Mouse (Mus musculus) left cerebral cortex, adult 8-10 months (tissue): ENCODE data around the gene Fam78a. TPM values are rescaled to one million over a fixed set of nuclear protein-coding genes. Genes with fewer than 3 reads are reported as not detected.

Experiments
- DNase-seq, 2 experiments: peaks; one replicate each; pipeline ENCODE4 v3.0.0; 2022; ENCODE audit warnings: low spot score in 2 of 2
- total RNA-seq, 4 experiments: library from RNA; stranded (reverse); gene quantifications; 2 replicates each; pipeline ENCODE4 v1.2.4; 2022

The Fam78a gene
- total RNA-seq = 10 to 100 TPM in 1 of 4 experiments, 1 to 10 TPM in 3; 6.9 to 15.6 (median 8.9) TPM

GRCm38 (mm10) chr2:32084111-32084871, at the start of gene Fam78a:
Gene Fam78a, minus strand, starts transcription at chr2:32084857.
- DNase-seq = no peak

- peak; percentile 84 to 90 for DNase-seq
These were observed 49.4 kb upstream of the Fam78a start for GRCm38 (mm10) chr2:32134039-32134438.

DNA sequence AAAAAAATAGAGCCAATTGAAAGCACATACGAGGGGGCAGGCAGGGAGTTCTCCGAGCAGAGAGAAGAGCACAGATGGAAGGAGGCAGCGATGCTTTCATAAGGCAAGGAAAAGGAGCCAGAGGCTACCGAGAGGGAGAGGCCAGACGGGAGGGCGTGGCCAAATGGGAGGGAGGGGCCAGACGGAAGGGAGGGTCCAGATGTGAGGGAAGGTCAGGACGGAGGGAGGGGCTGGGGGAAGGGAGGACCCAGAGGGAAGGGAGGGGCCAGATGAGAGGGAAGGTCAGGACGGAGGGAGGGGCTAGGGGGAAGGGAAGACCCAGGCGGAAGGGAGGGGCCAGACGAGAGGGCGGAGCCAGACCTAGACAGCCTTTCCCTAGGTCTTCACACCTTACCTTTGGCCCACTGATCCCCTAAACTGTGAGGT, 47.9 kb upstream of the Fam78a start:
- no peak for DNase-seq

DNA sequence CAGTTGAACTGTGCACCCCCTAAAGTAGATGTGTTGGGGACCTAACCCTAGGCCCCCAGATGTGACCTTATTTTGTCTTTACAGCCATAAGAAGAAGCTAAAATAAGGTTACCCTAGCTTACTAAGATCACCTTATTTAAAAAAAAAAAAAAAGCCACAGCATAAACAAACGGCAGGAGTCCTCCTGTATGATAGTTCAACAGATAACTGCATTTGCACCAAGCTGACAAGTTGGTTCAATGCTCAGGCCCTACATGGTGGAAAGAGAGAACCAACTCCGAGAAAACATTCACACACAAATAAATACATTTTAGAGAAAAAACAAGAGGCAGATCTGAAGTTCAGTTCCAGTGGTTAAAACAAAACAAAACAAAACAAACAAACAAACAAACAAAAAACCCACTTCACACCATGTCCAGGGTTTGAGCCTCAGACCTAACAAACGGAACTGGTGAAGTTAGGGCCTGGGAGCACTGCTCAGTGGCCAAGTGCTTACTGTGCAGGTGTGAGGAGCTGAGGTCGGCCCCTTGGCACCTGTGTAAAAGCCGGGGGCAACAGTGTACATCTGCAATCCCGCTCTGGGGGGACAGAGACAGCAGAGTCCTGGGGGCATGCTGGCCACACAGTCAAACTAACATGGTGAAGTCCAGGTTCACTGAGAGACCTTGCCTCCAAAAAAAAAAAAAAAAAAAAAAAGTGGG, 47.4 kb upstream of the Fam78a start:
- DNase-seq = no peak

GRCm38 (mm10) chr2:32131205-32131834, 46.7 kb upstream of the Fam78a start:
- no peak for DNase-seq

DNA sequence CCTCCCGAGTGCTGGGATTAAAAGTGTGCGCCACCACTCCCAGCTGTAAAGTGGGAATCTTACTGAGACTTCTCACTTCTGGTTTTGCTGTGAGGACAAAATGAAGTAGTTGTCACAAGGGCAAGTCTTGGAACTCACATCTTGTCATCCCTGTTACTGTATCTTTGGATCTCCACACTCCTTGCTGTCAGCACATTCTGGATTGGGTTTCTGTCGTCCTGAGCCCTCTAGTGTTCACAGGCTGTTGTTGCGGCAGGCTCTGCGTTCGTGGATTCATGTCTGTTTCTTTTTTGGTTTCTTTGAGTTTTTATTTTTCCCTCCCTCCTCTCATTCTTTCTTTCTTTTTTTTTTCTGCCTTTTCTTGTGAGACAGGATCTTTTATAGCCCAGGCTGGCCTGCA, 45.8 kb upstream of the Fam78a start:
- DNase-seq = no peak

DNA sequence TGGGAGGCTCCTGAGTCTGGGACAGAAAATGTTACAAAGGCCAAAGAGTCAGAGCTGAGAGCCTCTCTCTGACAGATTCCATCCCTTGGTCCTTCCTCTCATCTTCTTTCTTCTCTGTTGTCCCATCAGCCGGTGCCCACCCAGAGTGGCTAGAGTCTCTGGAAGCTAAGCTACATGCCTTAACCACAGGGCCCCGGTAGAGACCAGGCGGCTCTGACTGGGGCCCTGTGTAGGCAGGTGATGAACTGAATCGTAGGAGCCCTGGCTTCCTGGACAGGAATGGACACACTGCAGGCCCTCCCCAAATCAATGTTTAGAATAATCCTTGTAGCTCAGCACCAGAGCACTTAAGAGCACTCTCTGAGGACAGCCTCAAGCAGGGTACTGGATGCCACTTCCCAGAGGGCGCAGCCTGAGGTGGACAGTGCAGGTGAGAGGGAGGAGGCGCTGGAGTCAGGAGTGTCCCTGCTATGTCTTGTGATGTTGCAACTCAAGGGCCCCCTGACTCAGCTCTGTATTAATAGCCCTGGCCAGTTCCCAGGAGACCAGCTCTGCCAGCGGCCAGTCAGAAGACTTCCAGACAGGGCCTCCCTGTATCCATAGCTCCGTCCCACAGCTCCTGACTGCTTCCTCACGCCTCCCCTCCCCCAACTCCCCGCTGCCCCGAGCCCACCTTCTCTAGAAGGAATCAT, 44.9 kb upstream of the Fam78a start:
- no peak for DNase-seq

DNA sequence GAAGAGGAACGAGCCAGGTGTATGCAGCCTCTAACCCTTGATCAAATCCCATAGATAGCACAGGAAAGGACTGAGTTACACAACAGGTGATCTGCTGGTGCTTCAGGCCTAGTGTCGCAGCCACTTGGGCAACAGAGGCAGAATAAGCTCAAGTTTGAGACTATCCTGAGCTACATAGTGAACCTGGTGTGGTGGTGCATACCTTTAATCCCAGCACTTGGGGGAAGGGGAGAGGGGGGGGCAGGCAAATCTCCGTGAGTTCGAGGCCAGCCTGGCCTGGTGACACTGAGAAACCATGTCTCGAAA, 43.8 kb upstream of the Fam78a start:
- no peak for DNase-seq

DNA sequence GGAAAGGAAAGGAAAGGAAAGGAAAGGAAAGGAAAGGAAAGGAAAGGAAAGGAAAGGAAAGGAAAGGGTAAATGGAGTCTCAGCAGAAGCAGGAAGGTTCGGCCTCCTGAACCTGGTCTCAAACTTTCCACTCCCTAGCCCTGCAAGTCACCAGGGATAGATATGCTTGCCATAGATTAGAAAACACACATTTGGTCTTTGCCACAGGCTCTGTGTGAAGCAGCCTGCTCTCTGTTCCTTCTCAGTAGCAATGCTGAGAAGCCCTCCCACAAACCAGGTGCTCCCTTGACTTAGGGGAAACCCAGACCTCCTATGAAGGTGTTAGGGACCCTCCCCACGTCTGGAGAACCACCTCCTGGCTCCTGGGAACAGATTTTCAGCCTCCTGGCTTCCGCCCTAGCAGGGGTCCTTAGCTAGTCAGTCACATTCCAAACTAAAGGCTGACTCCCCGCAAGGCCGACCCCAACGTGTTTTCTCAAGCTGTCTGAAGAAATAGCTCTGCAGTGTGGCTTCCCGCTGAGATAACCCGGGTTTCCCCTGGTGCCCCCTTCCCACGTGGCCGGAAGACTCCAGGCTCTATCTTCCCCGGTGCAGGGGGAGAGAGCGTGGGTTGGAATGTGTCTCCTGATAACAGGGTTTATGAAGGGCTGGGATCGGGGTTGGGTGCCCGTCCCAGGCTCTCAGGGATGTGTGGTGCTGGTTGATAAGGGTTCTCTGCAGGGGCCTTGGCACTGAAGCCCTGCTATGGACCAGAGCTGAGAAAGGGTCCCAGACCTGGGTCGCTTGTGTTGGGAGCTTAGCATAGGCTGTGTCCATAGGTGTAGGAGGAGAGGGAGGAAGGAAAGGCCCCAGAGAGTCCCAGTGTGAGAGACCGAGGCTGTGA, 43.2 kb upstream of the Fam78a start:
- DNase-seq = no peak

DNA sequence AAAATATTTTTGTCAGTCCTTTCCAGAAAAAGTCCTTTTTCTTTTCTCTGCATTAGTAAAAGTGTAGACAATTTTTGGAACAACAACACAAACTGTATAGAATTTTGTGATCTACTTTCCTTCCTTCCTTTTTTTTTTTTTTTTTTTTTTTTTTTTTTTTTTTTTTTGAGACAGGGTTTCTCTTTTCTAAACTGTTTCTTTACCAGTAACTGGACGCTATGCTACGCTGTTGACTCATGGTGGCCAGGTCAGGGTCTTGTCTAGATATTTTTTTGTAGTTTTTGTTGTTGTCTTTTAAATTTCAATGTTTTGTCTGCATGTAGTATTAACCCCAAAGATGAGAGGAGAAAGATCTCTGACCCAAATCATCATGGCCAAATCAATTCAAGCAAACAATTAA, 37.1 kb upstream of the Fam78a start:
- no peak for DNase-seq

GRCm38 (mm10) chr2:32121150-32121549, 36.5 kb upstream of the Fam78a start:
- DNase-seq = no peak

DNA sequence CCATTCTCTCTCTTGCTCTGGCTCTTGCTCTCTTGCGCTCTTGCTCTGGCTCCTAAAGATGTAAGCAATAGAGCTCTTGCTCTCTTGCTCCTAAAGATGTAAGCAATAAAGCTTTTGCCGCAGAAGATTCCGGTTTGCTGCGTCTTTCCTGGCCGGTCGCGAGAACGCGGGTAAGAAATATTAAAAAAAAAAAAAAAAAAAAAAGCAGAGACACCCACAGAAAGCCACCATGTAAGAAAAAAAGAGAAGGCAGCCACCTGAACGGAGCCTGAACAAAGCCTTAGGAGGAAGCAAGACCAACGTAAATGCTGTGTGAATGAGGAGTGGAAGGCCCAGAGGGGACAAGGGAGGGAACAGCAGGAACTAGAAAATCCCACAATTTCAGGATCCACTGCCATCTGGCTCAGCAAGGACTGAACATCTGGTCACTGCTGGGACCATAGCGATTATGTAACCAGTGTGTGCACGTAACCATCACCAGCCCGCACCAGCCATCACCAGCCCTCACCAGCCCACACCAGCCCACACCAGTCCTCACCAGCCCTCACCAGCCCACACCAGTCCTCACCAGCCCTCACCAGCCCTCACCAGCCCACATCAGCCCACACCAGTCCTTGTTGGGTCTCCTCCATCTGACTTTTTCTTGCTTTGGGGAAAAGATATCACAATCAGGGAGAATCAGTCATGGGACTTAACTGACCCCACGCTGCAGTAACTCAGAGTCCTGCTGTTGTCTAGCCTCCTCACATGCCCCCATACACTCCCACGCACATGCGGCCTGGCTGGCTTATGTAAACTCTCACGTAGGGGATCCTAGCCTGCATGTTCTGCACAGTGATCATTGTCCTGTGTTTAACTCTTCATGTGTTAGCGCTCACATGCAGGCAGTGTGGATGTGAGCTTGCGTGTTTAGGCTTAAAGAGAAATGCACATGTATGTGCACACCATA, 35.4 kb upstream of the Fam78a start:
- DNase-seq = no peak

GRCm38 (mm10) chr2:32115851-32116268, 31.2 kb upstream of the Fam78a start:
- DNase-seq = no peak

- DNase-seq = peak in 1 of 2 experiments; percentile 53
These were observed 27.9 kb upstream of the Fam78a start for GRCm38 (mm10) chr2:32112548-32112947.

DNA sequence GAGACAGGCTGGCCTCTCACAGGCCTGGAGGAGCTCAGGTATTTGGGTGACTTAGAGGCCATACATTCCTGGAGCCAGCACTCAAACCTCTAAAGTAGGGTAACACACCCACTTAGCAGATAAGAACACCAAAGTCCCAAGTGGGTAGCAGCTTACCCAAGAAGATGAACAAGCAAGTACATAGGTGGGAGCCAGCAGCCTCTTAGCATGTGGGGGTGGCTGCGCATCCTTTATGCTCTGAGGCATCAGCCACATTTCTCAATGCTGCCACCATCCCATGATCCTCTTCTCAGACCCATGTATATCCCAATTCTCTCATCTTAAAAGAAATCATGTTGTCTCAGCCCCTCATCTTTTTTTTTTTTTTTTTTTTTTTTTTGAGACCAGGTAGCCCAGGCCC, 26.6 kb upstream of the Fam78a start:
- peak in 1 of 2 experiments; percentile 64 for DNase-seq

- no peak for DNase-seq
These were observed 21.3 kb upstream of the Fam78a start for GRCm38 (mm10) chr2:32105930-32106329.

DNA sequence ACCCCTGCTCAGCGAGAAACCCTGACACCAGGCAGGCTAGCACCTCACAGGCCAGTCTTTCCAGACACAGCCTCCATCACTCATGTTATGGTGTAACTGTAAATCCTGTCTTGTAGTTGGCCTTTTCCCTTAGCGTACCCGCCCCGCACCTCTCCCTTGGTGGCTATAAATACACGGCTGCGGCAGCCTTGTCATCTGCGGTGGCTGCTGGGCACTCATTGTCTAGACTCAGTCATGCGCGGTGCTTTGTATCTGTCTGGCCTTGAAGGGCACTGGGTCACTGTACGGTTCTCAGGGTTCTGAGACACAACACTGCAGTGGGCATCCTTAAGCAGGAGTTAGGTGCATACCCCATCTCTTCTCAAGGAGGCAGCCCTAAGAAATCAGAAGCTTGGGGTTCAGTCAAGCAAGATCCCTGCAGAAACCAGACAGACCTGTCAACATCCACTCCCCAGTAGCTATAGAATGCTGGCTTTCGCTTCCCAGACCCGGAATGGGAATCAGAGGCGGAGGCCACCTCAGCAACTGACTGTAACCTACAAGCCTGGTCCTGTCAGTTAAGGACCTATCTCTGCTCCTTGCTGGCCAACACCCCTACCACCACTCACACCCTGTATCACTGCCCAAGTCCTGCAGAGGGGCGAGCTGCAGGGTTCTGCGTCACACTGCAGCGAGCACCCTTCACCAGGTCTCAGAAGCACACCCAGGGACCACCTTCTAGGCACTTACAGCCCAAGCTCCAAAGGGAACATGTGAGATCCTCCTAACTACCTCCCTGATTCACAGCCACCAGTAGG, 20.7 kb upstream of the Fam78a start:
- DNase-seq = no peak

GRCm38 (mm10) chr2:32104122-32104521, 19.5 kb upstream of the Fam78a start:
- peak in 1 of 2 experiments; percentile 72 for DNase-seq

DNA sequence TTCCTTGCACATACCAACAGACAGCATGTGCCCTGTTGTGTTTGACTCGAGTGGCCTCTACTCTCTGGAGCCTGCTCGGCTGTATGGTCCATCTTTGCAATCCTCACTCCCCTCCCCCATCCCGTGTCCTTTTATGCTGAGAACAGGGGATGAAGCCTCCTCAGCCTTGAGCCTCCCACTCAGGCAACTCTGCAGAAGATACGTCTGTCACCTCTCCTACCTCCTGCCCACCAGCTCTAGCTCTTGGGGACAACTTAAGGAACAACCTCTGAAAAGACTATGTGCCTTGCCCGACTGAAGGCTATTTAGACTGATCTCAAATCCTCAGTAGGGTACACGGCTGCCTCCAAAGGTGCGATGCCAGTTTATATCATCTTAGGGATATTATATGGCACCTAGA, 18.9 kb upstream of the Fam78a start:
- peak in 1 of 2 experiments; percentile 63 for DNase-seq
